Mouse (Mus musculus) stomach, embryonic 16.5 days (tissue): ENCODE results near the gene Slc30a10. TPM values are rescaled to one million over a fixed set of nuclear protein-coding genes. Genes with fewer than 3 reads are reported as not detected.

ENCODE experiments used
- ATAC-seq: fragments of 200-750 bp; cut with Nextera tagmentation; 2 replicates; pipeline ENCODE4 v1.8.0; 2017; ENCODE audit warnings: moderate number of reproducible peaks, moderate TSS enrichment; ENCODE audit not compliant: insufficient read depth, low FRiP score
- H3K27ac ChIP-seq: fragments of 300-500 bp; sonication (generic); 2 replicates; pipeline ENCODE4 v1.5.1; 2014; ENCODE audit warnings: low read length
- H3K27me3 ChIP-seq: fragments of 300-500 bp; sonication (generic); 2 replicates; pipeline ENCODE4 v1.6.1; 2014; ENCODE audit warnings: low read length, control low read depth, mixed read lengths; ENCODE audit not compliant: control insufficient read depth, insufficient read depth
- H3K36me3 ChIP-seq: fragments of 300-500 bp; sonication (generic); 2 replicates; pipeline ENCODE4 v1.6.1; 2014; ENCODE audit warnings: low read length; ENCODE audit not compliant: control insufficient read depth, insufficient read depth
- H3K4me1 ChIP-seq: fragments of 300-500 bp; sonication (generic); 2 replicates; pipeline ENCODE4 v1.6.1; 2014; ENCODE audit warnings: low read length, control low read depth, mixed read lengths; ENCODE audit not compliant: control insufficient read depth, insufficient read depth
- H3K4me2 ChIP-seq: fragments of 300-500 bp; sonication (generic); 2 replicates; pipeline ENCODE4 v1.6.1; 2014; ENCODE audit warnings: low read depth, low read length, mixed read lengths
- H3K4me3 ChIP-seq: fragments of 300-500 bp; sonication (generic); replicated peaks from 2 replicates; pipeline ENCODE4 v1.5.1; 2014; ENCODE audit warnings: mild to moderate bottlenecking, low read length
- H3K9ac ChIP-seq: fragments of 300-500 bp; sonication (generic); 2 replicates; pipeline ENCODE4 v1.6.1; 2014; ENCODE audit warnings: low read length
- H3K9me3 ChIP-seq: fragments of 300-500 bp; sonication (generic); replicated peaks from 2 replicates; pipeline ENCODE4 v1.6.1; 2016; ENCODE audit warnings: low read length, control low read depth; ENCODE audit not compliant: control insufficient read depth
- WGBS: fragments of 180-500 bp; shearing (Covaris S2); extraction: QIAGEN DNeasy Blood & Tissue Kit; methylation state at CpG from one replicate; pipeline ENCODE4 v1.1.7; 2014; 5-methylcytosine and 5-hydroxymethylcytosine counted together
- polyA plus RNA-seq: library from polyadenylated mRNA; unstranded; fragments of >200 nt; fragmentation: Nextera tagmentation; extraction: Ambion mirVana; gene quantifications from 2 replicates; pipeline ENCODE4 v1.2.1, GENCODE M21; 2015

The Slc30a10 gene
- polyA plus RNA-seq, 1 experiment from 2014 or later: 1.4 TPM

GRCm38 (mm10) chr1:185479861-185480260 is 25.2 kb downstream of the Slc30a10 start:
- WGBS: 89% methylated on average over 4 of the region's 4 CpGs
- H3K36me3 ChIP-seq: no peaks in the 10 kb centered on the region
- ATAC-seq: no peak

GRCm38 (mm10) chr1:185482001-185482761 is 27.5 kb downstream of the Slc30a10 start:
- Histone ChIP-seq H3K4me2 (peak overlapping the region; percentile 49), H3K4me1 (no peaks in the 10 kb centered on the region), H3K36me3 (no peaks in the 10 kb centered on the region), H3K9ac (peak overlapping the region; percentile 60; the same call in 1 of the 2 replicates), H3K4me3 (peak overlapping the region; percentile 28), H3K9me3 (no peaks in the 10 kb centered on the region), H3K27me3 (no peaks in the 10 kb centered on the region), H3K27ac (no peak overlapping the region)
- peak; percentile 25; the same call in 1 of the 2 replicates for ATAC-seq
- WGBS: 40% methylated on average over 19 of the region's 19 CpGs

More at GRCm38 (mm10) chr1:185479861-185480260, 25.2 kb downstream of the Slc30a10 start:
- Histone ChIP-seq H3K9me3 (no peaks in the 10 kb centered on the region), H3K4me3 (no peak overlapping the region), H3K27ac (no peak overlapping the region), H3K4me2 (no peak overlapping the region), H3K9ac (no peak overlapping the region), H3K4me1 (no peaks in the 10 kb centered on the region), H3K27me3 (no peaks in the 10 kb centered on the region)

GRCm38 (mm10) chr1:185482762-185483161 is 28.1 kb downstream of the Slc30a10 start:
- no peak overlapping the region for H3K27ac ChIP-seq
- no peaks in the 10 kb centered on the region for H3K4me1 ChIP-seq
- peak; percentile 25; the same call in 1 of the 2 replicates for ATAC-seq
- H3K36me3 ChIP-seq: no peaks in the 10 kb centered on the region
- no peaks in the 10 kb centered on the region for H3K27me3 ChIP-seq
- no peak overlapping the region for H3K4me2 ChIP-seq
- no peaks in the 10 kb centered on the region for H3K9me3 ChIP-seq
- 95% methylated on average over 2 of the region's 2 CpGs for WGBS
- no peak overlapping the region for H3K4me3 ChIP-seq
- no peak overlapping the region for H3K9ac ChIP-seq

- Histone ChIP-seq H3K36me3 (no peaks in the 10 kb centered on the region), H3K4me2 (no peak overlapping the region), H3K9ac (no peak overlapping the region), H3K27ac (no peak overlapping the region), H3K4me3 (no peak overlapping the region), H3K9me3 (no peaks in the 10 kb centered on the region), H3K4me1 (no peaks in the 10 kb centered on the region), H3K27me3 (no peaks in the 10 kb centered on the region)
- 65% methylated on average over 12 of the region's 12 CpGs for WGBS
- ATAC-seq: no peak
Observed at GRCm38 (mm10) chr1:185483356-185484057, 28.9 kb downstream of the Slc30a10 start.

GRCm38 (mm10) chr1:185484281-185484680 is 29.6 kb downstream of the Slc30a10 start:
- Histone ChIP-seq H3K4me3 (no peak overlapping the region), H3K9ac (no peak overlapping the region), H3K4me2 (no peak overlapping the region), H3K9me3 (no peaks in the 10 kb centered on the region), H3K27ac (no peak overlapping the region), H3K27me3 (no peaks in the 10 kb centered on the region), H3K4me1 (no peaks in the 10 kb centered on the region), H3K36me3 (no peaks in the 10 kb centered on the region)
- ATAC-seq: no peak
- WGBS: 70% methylated on average over 19 of the region's 19 CpGs

GRCm38 (mm10) chr1:185489893-185490292 is 35.2 kb downstream of the Slc30a10 start:
- Histone ChIP-seq H3K36me3 (no peaks in the 10 kb centered on the region), H3K4me2 (no peak overlapping the region), H3K27ac (no peak overlapping the region), H3K27me3 (no peaks in the 10 kb centered on the region), H3K4me1 (no peaks in the 10 kb centered on the region), H3K4me3 (no peak overlapping the region), H3K9ac (no peak overlapping the region), H3K9me3 (no peaks in the 10 kb centered on the region)
- WGBS: 61% methylated on average over 6 of the region's 6 CpGs
- no peak for ATAC-seq

GRCm38 (mm10) chr1:185490603-185491002 is 36.0 kb downstream of the Slc30a10 start:
- no peak overlapping the region for H3K4me3 ChIP-seq
- H3K4me2 ChIP-seq: no peak overlapping the region
- H3K9ac ChIP-seq: no peak overlapping the region
- H3K36me3 ChIP-seq: no peaks in the 10 kb centered on the region
- no peaks in the 10 kb centered on the region for H3K9me3 ChIP-seq
- no peaks in the 10 kb centered on the region for H3K27me3 ChIP-seq
- ATAC-seq: no peak
- H3K27ac ChIP-seq: no peak overlapping the region
- WGBS: 91% methylated on average over 2 of the region's 2 CpGs
- H3K4me1 ChIP-seq: no peaks in the 10 kb centered on the region

GRCm38 (mm10) chr1:185493439-185494034 is 38.9 kb downstream of the Slc30a10 start:
- no peaks in the 10 kb centered on the region for H3K4me1 ChIP-seq
- no peak overlapping the region for H3K27ac ChIP-seq
- no peak for ATAC-seq
- H3K4me3 ChIP-seq: no peak overlapping the region
- no peaks in the 10 kb centered on the region for H3K36me3 ChIP-seq
- H3K27me3 ChIP-seq: no peaks in the 10 kb centered on the region
- H3K4me2 ChIP-seq: no peak overlapping the region
- 53% methylated on average over 4 of the region's 4 CpGs for WGBS
- H3K9me3 ChIP-seq: no peaks in the 10 kb centered on the region
- no peak overlapping the region for H3K9ac ChIP-seq
